Mouse (Mus musculus): ENCODE data around the gene Krtap15. TPM values are rescaled to one million over a fixed set of nuclear protein-coding genes. Genes with fewer than 3 reads are reported as not detected.

The Krtap15 gene
- not detected for polyA plus RNA-seq (2014; fragmentation: Illumina TruSeq; extraction: RNeasy Lipid Tissue Mini Kit (QIAGEN cat#74804); ENCODE audit: low read depth, low replicate concordance)

DNA sequence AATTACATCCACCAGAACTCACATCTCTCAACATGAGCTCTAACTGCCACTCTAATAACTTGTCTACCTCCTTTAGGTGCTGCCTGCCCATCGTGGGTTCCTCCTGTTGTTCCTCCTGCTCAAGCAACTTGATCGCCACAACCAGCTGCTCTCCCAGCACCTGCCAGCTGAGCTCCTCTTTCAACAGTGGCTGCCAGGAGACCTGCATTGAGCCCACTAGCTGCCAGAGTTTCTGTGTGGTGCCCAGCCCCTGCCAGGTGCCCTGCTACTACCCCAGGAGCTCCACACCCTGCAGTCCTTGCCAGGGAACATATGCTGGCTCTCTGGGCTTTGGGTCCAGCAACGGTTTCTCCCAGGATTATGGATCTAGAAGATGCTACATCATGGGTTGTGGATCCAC lies at the start of gene Krtap15:
Gene Krtap15 (plus strand): TSS at position 150 of the 400 bp plus-strand sequence.

DNA sequence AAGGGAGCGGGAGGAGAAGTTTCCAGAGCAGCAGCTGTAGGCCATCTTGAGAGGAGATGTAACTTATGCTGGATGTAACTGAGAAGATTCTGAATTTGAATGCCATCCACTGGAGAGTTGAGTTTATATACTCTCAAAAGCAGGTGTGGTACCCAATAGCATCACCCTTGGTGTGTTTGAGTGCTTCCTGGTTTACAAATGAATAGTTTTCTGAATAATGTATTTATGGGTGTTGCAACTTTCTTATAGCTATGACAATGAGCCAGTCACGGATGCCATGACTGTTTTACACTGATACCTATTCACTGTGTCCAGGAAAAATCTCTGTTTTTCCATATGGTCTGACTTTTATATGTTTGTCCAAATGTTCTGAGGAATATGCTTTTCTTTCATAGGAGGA lies 45.9 kb upstream of the Krtap15 start, which contains the start of gene 2310057N15Rik:
Gene 2310057N15Rik (minus strand): TSS at position 101 of the 400 bp plus-strand sequence.

DNA sequence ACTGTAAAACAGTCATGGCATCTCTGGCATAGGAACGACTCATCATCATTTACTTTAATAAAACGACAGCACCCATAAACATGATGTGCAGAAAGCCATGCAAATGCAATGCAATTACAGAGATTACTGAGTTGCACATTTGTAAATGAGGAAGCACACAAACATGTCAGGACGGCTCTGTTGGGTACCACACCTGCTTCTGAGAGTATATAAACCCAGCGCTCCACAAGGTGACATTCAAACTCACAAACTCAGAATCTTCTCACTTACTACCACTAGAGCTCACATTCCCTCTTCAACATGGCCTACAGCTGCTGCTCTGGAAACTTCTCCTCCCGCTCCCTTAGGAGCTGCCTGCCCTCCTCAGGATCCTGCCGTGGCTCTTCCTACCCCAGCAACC lies 42.4 kb upstream of the Krtap15 start, which contains the start of gene Gm5965:
Gene Gm5965 (plus strand): TSS at position 301 of the 400 bp plus-strand sequence.

DNA sequence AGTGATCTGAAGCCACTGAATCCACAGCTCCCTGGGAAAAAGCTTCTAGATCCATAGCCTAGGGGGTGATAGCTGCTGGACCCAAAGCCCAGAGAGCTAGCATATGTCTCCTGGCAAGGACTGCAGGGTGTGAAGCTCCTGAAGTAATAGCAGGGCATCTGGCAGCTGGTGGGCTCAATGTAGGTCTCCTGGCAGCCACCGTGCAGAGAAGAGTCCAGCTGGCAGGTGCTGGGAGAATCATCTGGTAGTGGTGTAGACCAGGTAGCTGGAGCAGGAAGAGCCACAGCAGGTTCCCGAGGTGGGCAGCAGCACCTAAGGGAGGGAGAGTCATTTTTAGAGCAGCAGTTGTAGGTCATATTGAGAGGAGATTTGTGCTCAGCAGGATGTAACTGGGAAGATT lies 8.2 kb upstream of the Krtap15 start, which contains the start of gene Gm20741:
Gene Gm20741 (minus strand): TSS at position 394 of the 400 bp plus-strand sequence.

DNA sequence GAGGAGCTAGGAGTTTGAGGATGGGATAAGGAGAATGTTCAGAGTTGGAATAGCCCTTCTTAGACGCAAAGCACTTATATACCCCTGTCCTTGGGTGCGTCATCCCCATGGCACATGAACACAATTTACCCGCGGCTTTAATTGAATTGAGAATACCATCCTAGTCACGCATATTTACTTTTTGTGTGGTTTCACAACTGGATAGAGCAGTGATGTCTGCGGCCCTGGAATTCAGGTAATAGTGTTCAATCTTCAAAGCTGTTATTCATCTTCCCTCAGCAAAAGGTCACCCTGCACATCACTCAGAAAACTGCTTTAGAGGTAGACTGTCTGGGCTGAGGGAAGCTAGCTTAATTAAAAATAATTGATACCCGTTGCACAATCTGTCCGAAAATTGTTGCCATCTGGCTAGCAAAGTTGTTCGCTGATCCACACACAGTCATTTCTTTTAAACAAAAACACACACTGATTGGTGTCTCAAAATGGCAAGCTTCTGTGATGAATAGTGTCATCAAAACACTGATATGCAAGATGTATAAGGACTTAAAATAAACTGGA lies 6.2 kb downstream of the Krtap15 start, which contains the start of gene Krtap14:
Gene Krtap14 (minus strand): TSS at position 51 of the 558 bp plus-strand sequence.

DNA sequence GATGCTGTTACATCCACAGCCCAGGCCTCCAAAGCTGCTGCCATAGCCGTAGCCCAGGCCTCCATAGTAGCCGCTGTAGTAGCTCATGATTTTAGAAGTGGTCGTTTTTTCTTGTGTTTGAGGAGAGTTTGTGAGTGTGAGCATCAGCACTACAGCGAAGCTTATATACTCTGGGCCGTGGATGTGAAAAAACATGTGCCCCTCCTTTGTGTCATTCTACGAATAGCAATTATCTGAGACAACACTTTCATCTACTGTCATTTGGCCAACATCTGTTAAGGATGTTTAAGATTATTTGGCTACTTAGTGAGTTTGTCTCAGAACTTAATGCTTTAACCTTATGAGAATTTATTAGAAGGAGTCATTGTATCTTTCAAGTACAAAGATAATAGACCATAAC lies 49.3 kb downstream of the Krtap15 start, which contains the start of gene Krtap19-1:
Gene Krtap19-1 (minus strand): TSS at position 101 of the 400 bp plus-strand sequence.

DNA sequence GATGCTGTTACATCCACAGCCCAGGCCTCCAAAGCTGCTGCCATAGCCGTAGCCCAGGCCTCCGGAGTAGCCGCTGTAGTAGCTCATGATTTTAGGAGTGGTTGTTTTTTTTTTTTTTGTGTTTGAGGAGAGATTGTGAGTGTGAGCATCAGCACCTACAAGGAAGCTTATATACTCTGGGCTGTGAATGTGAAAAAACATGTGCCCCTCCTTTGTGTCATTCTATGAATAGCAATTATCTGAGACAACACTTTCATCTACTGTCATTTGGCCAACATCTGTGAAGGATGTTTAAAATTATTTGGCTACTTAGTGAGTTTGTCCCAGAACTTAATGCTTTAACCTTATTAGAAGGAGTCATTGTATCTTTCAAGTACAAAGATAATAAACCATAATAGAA lies 54.2 kb downstream of the Krtap15 start, which contains the start of gene Krtap19-2:
Gene Krtap19-2 (minus strand): TSS at position 101 of the 400 bp plus-strand sequence.

DNA sequence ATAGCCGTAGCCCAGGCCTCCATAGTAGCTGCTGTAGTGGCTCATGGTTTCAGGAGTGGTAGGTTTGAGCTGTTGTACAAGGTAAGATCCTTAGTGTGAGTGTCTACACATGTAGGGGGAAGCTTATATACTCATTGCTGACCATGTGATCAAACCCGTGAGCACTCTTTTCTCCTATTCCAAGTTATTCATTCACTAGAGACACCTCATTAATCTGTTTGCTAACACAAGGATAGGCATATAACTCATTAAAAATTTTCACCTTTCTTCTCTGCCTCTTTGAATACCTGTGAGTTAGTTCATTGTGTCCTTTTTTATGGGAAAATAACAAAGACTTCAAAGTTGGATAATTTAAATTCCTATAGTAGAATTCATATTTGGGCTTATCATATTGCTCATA lies 57.9 kb downstream of the Krtap15 start, which contains the start of gene Krtap19-3:
Gene Krtap19-3 (minus strand): TSS at position 101 of the 400 bp plus-strand sequence.

Other genes starting within 250 kb of the Krtap15 start
- not detected for gene Krtap24-1, start 207.9 kb upstream of the Krtap15 start, polyA plus RNA-seq (2014; fragmentation: Illumina TruSeq; extraction: RNeasy Lipid Tissue Mini Kit (QIAGEN cat#74804); ENCODE audit: low read depth, low replicate concordance)
- not detected for gene 2310079G19Rik, start 192.5 kb upstream of the Krtap15 start, polyA plus RNA-seq (2014; fragmentation: Illumina TruSeq; extraction: RNeasy Lipid Tissue Mini Kit (QIAGEN cat#74804); ENCODE audit: low read depth, low replicate concordance)
- gene Krtap26-1, start 172.4 kb upstream of the Krtap15 start, polyA plus RNA-seq (2014; fragmentation: Illumina TruSeq; extraction: RNeasy Lipid Tissue Mini Kit (QIAGEN cat#74804); ENCODE audit: low read depth, low replicate concordance), result not detected
- gene Krtap27-1, start 148.5 kb upstream of the Krtap15 start, polyA plus RNA-seq (2014; fragmentation: Illumina TruSeq; extraction: RNeasy Lipid Tissue Mini Kit (QIAGEN cat#74804); ENCODE audit: low read depth, low replicate concordance), result not detected
- gene 2310061N02Rik, start 112.3 kb upstream of the Krtap15 start, polyA plus RNA-seq (2014; fragmentation: Illumina TruSeq; extraction: RNeasy Lipid Tissue Mini Kit (QIAGEN cat#74804); ENCODE audit: low read depth, low replicate concordance), result not detected
- not detected for gene Krtap13-1, start 91.4 kb upstream of the Krtap15 start, polyA plus RNA-seq (2014; fragmentation: Illumina TruSeq; extraction: RNeasy Lipid Tissue Mini Kit (QIAGEN cat#74804); ENCODE audit: low read depth, low replicate concordance)
- gene Krtap13, start 68.6 kb upstream of the Krtap15 start, polyA plus RNA-seq (2014; fragmentation: Illumina TruSeq; extraction: RNeasy Lipid Tissue Mini Kit (QIAGEN cat#74804); ENCODE audit: low read depth, low replicate concordance), result not detected
- not detected for gene 2310034C09Rik, start 61.4 kb upstream of the Krtap15 start, polyA plus RNA-seq (2014; fragmentation: Illumina TruSeq; extraction: RNeasy Lipid Tissue Mini Kit (QIAGEN cat#74804); ENCODE audit: low read depth, low replicate concordance)
- gene 2310057N15Rik, start 46.0 kb upstream of the Krtap15 start, polyA plus RNA-seq (2014; fragmentation: Illumina TruSeq; extraction: RNeasy Lipid Tissue Mini Kit (QIAGEN cat#74804); ENCODE audit: low read depth, low replicate concordance), result not detected
- not detected for gene Gm5965, start 42.3 kb upstream of the Krtap15 start, polyA plus RNA-seq (2014; fragmentation: Illumina TruSeq; extraction: RNeasy Lipid Tissue Mini Kit (QIAGEN cat#74804); ENCODE audit: low read depth, low replicate concordance)
- not detected for gene Gm20741, start 8.0 kb upstream of the Krtap15 start, polyA plus RNA-seq (2014; fragmentation: Illumina TruSeq; extraction: RNeasy Lipid Tissue Mini Kit (QIAGEN cat#74804); ENCODE audit: low read depth, low replicate concordance)
- gene Krtap14, start 5.9 kb downstream of the Krtap15 start, polyA plus RNA-seq (2014; fragmentation: Illumina TruSeq; extraction: RNeasy Lipid Tissue Mini Kit (QIAGEN cat#74804); ENCODE audit: low read depth, low replicate concordance), result not detected
- gene Krtap19-1, start 49.2 kb downstream of the Krtap15 start, polyA plus RNA-seq (2014; fragmentation: Illumina TruSeq; extraction: RNeasy Lipid Tissue Mini Kit (QIAGEN cat#74804); ENCODE audit: low read depth, low replicate concordance), result not detected
- gene Krtap19-2, start 54.1 kb downstream of the Krtap15 start, polyA plus RNA-seq (2014; fragmentation: Illumina TruSeq; extraction: RNeasy Lipid Tissue Mini Kit (QIAGEN cat#74804); ENCODE audit: low read depth, low replicate concordance), result not detected
- gene Krtap19-3, start 57.8 kb downstream of the Krtap15 start, polyA plus RNA-seq (2014; fragmentation: Illumina TruSeq; extraction: RNeasy Lipid Tissue Mini Kit (QIAGEN cat#74804); ENCODE audit: low read depth, low replicate concordance), result not detected
- not detected for gene Krtap19-4, start 64.9 kb downstream of the Krtap15 start, polyA plus RNA-seq (2014; fragmentation: Illumina TruSeq; extraction: RNeasy Lipid Tissue Mini Kit (QIAGEN cat#74804); ENCODE audit: low read depth, low replicate concordance)
- not detected for gene Krtap19-5, start 76.2 kb downstream of the Krtap15 start, polyA plus RNA-seq (2014; fragmentation: Illumina TruSeq; extraction: RNeasy Lipid Tissue Mini Kit (QIAGEN cat#74804); ENCODE audit: low read depth, low replicate concordance)
- gene Krtap19-9b, start 112.0 kb downstream of the Krtap15 start, polyA plus RNA-seq (2014; fragmentation: Illumina TruSeq; extraction: RNeasy Lipid Tissue Mini Kit (QIAGEN cat#74804); ENCODE audit: low read depth, low replicate concordance), result not detected
- gene Krtap16-3, start 142.7 kb downstream of the Krtap15 start, polyA plus RNA-seq (2014; fragmentation: Illumina TruSeq; extraction: RNeasy Lipid Tissue Mini Kit (QIAGEN cat#74804); ENCODE audit: low read depth, low replicate concordance), result not detected
- gene Krtap22-2, start 190.5 kb downstream of the Krtap15 start, polyA plus RNA-seq (2014; fragmentation: Illumina TruSeq; extraction: RNeasy Lipid Tissue Mini Kit (QIAGEN cat#74804); ENCODE audit: low read depth, low replicate concordance), result not detected
- not detected for gene Gm10229, start 195.1 kb downstream of the Krtap15 start, polyA plus RNA-seq (2014; fragmentation: Illumina TruSeq; extraction: RNeasy Lipid Tissue Mini Kit (QIAGEN cat#74804); ENCODE audit: low read depth, low replicate concordance)
- gene Krtap6-1, start 211.5 kb downstream of the Krtap15 start, polyA plus RNA-seq (2014; fragmentation: Illumina TruSeq; extraction: RNeasy Lipid Tissue Mini Kit (QIAGEN cat#74804); ENCODE audit: low read depth, low replicate concordance), result not detected
- gene Gm10228, start 221.3 kb downstream of the Krtap15 start, polyA plus RNA-seq (2014; fragmentation: Illumina TruSeq; extraction: RNeasy Lipid Tissue Mini Kit (QIAGEN cat#74804); ENCODE audit: low read depth, low replicate concordance), result not detected
- not detected for gene Krtap6-5, start 227.7 kb downstream of the Krtap15 start, polyA plus RNA-seq (2014; fragmentation: Illumina TruSeq; extraction: RNeasy Lipid Tissue Mini Kit (QIAGEN cat#74804); ENCODE audit: low read depth, low replicate concordance)
- gene 1110025L11Rik, start 243.8 kb downstream of the Krtap15 start, polyA plus RNA-seq (2014; fragmentation: Illumina TruSeq; extraction: RNeasy Lipid Tissue Mini Kit (QIAGEN cat#74804); ENCODE audit: low read depth, low replicate concordance), result not detected